Mouse (Mus musculus) regulatory T cell (primary cell): ENCODE data around the gene Bcas3.

ENCODE experiments used
- in situ Hi-C: fragments of 300-600 bp; cut with MboI, MseI; formaldehyde crosslinking; loops from one replicate; pipeline ENCODE4 v1.15.1; 2025; ENCODE audit warnings: high pct_unique_total_duplicates

Gene Bcas3

DNA sequence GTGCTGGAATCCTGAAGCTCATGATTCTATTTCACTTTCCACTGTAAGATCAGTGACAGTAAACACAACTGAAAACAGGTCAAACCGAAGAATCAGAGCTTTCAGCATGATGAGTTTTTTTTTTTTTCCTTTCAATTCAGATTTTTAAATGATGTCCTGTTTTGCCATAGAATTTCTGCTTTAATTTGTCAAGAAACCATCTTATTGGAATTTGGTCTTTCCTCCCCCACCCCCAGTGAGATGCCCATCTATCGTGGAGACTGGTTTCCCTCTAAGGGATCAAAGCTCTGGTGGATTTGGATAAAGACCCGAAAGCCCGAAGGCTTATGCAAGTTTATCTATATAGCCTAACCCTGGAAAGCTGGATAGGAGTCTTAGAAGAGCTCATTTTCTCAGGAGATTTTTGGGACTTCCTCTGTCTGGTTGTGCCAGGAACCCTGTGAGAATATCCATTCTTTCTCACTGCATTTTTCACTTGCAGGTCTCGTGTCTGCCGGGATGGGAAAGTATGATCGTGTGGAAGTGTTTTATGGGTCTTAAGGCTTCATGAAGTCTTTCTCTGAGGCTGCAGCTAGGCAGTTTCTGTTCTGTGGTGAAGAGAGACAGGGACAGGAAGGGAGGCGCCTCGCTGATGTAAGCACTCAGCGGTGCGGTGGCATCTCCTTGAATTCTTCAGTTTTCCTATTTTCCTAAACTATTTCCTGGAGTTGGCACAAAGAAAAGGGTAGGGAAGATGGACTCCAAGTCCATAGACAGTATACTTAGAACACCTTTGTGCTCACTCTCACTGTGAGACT lies 173.2 kb downstream of the Bcas3 start:
- in situ Hi-C loops = no loop called here

DNA sequence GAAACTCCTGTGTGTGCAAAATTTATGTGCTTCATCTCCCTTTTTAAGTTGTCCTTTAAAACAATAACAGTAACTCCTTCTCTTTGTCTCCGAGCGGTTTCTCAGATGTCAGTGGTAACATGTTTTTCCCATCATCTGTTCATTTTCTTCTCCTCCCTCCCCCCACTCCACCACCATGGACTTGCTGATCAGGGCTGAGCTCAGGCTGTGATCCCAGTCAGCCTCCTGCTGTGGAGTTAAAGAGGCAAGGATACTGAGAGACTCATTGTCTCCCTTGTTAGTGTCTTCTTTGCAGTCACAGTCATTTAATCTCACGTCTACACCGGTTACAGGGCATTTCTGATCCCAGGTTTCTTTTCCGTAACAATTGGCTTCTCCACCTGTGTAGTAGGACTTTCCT lies 174.3 kb downstream of the Bcas3 start:
- in situ Hi-C loops = no loop called here

DNA sequence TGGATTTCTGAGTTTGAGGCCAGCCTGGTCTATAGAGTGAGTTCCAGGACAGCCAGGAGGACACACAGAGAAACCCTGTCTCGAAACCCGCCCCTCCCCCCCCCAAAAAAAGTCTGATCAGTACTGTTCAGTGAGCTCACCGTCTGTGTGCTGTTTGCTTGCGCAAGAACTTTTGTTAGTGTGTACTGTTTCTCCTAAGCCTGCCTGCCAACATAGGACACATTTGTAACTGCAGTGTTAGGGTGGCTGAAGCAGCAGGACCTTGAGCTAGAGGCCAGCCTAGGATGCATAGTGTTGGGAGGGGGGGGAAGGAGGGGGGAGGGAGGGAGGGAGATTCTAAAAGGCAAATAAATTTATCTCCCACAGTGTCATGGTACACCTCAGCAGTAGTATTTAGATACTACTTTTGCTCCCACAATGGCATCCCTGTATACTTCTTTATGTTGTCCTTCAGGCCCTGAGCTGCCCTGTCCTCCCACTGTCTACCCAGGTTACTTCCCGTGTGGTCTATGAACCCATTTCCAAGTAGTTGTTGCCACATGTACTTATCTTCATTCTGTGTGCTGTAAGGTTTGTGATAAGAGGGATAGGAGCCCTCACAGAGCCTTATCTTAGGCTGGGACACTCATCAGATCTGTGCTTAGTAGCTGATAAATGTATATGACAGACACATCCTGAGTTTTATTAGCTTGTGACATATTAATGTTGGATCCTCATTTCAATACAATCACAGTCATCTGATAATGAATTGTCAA lies 176.7 kb downstream of the Bcas3 start:
- in situ Hi-C loops = no loop called here

DNA sequence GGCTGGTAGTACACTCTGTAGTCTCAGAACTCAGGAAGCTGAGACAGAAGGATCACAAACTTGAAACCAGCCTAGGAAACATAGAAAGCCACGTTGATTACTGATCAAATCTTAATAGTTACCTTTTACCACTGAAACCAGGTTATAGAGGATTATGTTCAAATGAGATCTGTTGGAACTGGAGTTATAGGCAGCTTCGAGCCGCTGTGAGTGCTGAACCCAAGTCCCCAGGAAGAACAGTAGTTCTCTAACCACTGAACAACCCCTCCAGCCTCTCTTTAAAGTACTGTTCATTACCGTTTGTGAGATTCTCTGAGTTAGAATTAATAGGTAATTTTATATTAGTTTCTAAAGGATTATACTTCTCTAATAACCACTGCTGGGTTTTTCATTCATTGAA lies 188.0 kb downstream of the Bcas3 start:
- in situ Hi-C loops = no loop called here

DNA sequence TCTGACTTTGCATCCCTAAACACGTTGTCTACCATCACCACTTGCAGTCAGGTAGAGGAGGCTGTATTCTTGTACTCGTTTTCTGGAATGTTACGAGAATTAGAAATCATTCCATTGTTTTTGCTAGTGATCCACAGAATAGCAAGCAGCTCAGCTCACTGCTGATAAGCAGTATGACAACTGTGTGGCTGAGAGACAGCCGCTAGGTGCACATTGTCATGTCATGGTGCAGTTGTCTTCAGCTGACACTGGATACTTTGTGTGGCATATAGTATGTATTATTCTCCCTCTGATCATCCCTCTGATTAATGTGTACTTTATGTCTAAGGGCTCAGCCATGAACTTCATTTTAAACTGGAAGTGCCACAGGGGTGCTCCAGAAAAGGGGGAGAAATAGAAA lies 190.3 kb downstream of the Bcas3 start:
- in situ Hi-C loops = no loop called here

DNA sequence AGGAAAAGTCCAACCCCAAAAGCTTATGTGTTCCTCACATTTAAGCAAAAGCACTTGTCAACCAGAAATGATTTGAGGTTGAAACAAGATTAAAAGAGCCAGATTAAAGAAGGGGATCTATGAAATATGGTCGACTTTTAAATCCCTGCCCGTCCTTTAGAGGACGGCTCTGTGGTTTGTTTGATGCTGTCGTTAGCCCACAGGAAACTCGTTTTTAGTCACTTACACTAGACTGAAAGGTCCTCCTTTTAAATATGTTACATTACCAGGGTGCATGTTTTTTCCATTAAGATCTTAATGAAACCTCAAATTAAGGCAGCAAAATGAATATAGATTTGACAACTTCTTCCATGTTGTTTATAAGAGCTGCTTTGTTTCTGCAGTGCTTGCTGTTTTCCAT lies 192.6 kb downstream of the Bcas3 start:
- in situ Hi-C loops = no loop called here

DNA sequence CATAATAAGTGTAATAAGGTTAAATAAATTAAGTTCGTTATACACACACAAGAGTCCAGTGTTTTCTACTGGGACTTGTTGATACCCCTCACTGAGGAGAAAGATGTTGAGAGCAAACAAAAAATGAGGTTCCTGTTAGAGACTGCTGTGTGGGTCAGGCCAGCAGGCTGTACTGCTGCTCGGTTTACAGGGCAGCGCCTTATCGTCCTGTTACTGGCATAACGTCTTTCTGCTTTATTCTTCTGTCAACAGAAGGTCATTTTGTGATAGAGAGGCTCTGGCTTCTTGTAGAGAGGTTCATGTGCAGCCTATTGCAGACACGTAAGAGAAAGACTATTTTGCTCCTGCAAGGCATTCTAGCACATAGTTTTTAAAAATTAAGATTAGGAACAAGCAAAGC lies 195.0 kb downstream of the Bcas3 start:
- in situ Hi-C loops = no loop called here

DNA sequence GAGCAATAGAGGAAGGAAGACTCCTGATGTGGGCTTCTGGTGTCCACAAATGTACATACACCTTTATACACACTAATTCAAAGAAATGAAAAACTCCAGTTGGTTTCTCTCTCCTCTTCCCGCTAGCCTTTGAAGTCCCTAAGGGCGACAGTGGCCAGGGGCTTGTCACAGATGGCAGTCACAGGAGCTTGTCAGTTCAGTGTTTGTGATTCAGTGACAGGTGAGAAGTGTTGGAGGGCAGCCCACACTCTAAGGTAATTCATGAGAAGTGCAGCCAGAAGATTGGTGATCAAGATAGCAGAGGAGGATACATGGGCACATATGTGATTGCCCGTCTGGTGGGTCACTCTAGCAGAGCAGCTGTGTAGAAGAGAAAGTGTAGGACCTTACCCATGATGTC lies 196.7 kb downstream of the Bcas3 start:
- in situ Hi-C loops = no loop called here

DNA sequence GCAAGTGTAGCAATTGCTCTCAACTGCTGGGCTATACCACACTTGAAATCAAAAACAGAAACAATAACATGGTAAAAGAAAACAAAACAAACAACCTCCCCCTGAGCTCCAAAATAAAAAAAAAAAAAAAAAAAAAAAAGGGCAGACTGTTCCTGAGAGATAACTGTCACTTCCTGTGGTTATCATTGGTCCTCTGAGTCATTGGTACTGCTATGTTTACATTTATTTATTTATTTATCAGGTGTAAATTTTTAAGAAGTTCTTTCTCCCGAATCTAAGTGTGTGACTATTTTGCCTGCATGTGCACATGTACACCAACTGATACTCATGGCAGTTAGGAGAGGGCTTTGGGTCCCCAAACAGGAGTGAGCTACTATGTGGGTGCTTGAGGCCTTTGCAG lies 202.1 kb downstream of the Bcas3 start:
- in situ Hi-C loops = no loop called here

DNA sequence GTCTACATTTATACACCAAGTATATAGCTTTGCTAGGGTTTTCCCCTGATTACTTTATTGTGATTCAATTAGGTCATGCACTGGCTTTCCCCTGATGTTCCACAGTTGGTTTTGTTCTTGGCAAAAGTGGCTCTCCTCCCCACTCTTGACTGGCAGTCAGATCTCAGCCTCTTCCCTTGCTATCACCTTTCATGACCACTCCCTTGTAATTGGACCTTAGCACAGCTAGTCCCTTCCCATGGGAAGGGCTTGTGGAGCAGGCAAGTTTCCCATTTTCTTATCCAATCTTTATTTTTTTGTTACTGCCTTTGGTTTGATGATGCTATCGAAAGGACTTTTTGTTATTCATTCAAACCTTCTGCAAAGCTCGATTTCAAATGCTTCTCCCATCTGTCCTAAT lies 202.8 kb downstream of the Bcas3 start:
- in situ Hi-C loops = no loop called here

DNA sequence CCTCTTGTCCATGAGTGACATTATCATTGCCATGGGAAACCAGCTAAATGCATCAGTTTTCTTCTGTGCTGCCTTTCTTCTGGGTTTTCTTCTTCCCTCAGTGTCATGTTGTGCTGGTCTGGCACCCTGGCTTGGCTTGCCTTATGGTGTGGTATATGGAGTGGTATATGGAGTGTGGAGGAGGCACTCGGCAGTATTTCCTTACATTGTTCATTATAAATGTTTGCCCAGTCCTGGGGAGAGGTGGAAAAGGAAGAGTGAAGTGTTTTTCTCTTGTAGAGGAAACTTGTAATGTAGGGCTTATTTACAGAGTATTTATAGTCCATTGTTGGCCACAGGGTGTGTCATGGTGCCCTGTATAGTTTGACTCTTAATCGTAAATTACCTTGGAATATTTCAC lies 212.1 kb downstream of the Bcas3 start:
- in situ Hi-C loops = no loop called here

DNA sequence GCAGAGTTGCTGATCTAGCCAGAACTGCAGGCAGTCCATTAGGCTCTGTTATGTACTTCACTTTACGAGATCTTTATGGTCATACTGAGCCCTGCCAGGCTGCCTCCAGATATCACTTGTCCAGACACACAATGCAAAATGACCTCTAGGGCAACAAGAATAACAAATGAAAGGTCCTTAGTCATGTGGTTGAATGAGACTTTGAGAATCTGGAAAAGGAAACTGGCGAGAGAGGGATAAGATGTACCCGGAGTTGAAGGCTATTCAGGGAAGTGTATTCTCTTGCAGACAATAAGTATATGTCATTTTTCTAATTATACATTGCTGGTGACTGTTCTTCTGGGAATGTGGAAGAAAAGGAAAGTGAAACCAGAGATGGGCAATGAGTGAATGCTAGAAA lies 218.1 kb downstream of the Bcas3 start:
- in situ Hi-C loops = no loop called here

DNA sequence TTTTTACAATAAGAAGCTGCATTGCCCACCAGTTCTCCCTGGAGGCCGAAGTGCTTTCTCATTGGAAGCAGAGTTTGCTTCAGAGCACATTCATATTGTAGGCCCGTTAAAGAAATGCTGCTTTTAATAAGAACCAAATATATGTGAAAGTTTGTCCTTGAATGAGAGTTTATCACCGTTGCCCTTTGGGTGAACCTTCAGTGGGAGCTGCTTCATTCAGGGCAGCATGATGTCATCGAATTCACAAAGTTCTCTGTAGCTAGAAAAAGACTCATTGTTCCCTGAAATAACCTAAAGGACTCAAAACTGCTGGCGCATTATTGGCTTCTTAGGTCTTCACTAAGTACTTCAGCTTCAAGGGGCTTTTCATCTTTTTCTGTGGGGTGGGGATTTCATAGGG lies 219.0 kb downstream of the Bcas3 start:
- in situ Hi-C loops = no loop called here

DNA sequence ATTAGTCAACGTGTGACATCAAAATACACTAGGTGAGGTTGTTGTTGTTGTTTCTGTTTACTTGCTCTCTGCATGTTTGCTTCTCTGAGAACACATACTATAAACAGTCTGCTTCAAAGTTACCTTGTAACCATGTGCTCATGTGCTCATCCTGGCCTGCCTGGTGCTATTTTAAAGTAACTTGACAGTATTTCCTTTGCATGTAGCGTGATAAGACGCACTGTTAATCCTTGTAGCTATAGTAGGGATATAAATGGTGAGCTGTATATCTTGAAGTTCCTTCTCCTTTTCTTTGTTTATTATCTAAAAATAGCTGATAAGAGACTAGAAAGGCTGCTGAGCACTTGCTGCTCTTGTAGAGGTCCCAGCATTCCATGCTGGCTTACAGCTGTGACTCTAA lies 219.6 kb downstream of the Bcas3 start:
- in situ Hi-C loops = no loop called here

DNA sequence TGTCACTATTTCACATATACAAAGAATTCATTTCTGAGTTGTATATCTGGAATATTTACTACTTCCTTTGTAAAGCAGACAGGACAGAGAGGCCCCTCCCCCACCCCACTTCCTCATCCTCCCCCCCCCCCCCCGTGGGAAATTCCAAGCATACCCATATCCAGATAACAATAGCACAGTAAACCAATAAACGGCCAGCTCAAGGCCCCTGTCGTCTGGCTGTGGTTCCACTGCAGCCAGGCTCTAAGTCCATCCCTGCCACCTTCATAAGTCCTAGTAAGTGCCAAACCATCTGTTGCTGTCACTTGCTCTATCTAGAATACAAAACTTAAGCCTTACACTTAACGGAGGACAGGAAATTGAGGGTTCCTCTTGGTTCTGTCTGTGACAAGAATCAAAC lies 221.5 kb downstream of the Bcas3 start:
- in situ Hi-C loops = no loop called here

DNA sequence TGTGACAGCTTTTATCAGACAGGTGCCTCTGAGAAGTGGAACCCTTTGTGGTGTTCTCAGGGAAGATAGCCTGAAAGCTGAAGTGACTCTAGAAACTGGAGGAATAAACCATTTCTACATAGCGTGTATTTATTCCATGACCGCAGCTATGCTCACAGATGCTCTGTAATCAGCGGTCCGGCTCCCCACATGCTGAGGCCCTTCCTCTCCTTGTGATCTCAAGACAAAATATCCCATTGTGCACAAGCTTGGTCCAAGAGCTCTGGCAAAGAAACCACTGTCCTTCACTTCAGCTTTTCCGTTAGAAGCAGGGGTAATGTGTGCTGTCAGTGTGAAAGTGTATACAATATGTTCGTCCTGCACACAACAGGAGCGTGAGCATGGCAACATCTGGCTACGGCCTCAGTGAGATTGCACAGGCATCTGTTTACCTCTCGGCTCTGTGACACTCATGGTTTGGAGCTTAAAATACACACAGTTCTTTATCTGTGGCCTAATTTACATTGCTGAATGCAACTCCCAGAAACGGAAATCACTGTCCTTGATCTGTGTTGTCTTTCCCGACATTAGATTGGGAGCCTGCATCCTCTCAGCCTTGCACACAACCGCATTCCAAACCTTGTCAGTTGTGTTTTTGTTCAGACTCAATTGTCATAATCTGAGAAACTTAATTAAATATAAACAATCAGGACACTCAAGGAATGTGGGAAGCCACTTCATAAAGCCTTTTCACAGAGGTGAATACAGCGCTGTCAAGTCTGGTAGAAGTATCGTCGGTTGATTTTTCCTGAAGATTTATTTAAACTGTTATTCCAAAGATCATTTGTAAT lies 225.1 kb downstream of the Bcas3 start:
- in situ Hi-C loops = no loop called here

DNA sequence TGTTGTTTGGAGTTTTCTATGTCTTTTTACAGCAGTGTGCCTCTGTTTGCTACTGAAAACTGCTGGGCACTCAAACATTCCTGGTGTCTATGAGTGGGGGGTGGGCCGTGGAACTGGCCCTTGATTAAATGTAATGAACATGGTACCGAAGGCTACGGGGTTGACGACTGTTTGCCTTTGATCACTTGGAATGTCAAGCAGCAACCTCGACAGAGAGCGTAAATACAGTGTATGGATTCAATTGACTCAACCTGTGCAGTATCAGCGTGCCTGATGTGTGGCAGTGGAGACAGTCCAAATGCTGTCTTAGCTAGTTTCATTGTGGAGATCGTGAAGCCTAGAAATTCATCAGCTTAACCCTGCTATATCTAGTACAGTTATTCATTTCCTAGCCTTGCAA lies 231.1 kb downstream of the Bcas3 start:
- in situ Hi-C loops = no loop called here

DNA sequence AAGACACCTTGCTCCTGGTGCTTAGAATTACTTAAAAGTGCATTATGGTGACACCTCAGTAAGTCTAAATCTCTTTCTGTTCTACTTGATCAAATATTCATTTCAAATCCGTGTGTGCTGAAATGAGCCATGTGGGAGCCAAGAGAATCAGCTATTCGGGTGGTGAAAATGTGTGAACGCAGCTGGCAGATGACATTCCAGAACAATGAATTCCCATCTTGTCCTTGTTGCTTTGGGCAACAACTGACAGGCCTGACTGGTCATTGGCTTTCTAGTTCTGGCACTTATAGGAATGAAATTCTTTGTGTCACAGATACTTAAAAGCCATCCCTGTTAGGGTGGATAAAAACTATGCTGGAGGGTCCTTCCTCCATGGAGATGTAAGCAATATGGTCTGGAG lies 240.7 kb downstream of the Bcas3 start:
- in situ Hi-C loops = no loop called here

DNA sequence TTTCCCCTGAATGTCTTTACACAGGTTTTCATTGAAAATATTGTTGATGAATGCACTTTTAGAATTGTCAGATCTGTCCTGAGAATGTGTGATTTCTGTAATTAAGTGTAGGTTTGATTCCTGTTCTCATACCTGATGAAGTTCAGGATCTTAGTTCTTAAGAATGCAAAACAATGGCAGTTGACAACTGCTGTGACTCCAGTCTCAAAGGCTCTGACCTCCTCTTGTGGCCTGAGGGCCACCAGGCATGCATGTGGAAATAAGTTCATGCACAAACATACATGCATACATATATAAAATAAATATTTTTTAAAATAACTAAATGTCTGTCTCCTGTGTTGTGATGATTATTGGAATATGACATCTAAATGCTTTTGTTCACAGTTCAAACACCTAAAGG lies 246.3 kb downstream of the Bcas3 start:
- in situ Hi-C loops = no loop called here

DNA sequence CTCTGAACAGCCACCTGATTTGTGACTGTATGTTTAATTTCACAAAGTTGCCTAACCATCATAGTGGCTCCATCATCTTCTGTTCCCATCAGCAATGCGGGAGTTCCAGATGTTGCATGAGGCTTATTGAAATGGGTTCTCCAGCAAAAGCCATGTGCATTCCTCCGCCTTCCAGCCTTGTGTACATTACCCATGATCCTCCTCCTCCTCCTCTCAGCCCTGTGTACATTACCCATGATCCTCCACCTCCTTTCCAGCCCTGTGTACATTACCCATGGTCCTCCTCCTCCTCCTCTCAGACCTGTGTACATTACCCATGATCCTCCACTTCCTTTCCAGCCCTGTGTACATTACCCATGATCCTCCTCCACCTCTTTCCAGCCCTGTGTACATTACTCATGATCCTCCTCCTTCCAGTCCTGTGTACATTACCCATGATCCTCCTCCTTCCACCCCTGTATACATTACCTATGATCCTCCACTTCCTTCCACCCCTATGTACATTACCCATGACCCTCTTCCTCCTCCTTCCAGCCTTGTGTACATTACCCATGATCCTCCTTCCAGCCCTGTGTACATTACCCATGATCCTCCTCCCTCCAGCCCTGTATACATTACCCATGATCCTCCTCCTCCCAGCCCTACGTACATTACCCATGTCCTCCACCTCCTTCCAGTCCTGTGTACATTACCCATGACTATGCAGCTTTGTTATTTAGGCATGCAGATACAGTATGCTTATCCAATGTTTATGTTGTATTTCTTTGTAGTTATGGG lies 250.8 kb downstream of the Bcas3 start:
- in situ Hi-C loops = no loop called here

DNA sequence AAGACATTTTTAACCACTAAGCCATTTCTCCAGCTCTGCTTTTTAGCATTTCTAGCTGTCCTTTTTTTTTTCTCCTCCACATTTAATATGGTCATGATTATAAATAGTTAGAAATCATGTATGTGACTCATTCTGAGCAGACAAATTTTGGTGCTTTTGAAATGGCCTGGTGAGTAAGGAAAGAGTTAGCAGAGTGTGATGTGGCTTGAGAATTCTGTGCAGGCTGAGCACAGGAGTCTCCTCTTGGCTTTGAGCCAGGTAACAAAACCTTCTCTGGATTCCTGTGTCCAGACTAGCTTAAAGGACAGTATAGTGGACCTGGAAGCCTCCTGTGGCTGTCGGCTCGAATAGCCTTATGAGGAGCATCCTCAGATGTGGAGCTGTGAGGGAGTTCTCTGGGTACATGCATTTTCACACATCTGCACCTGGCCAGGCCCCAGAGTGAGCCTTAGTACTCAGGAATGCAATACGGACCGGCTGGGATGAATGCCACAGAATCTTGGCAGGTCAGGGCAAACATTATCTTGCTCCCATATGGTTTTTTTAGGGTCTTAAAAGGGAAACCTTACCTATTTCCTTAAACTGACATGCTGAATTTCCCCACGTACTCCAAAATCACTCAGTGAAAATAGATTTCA lies 256.5 kb downstream of the Bcas3 start:
- in situ Hi-C loops = no loop called here
